Mouse (Mus musculus) lung, postnatal 0 days (tissue): ENCODE results near the gene Sdhaf2.

Experiments
- CTCF ChIP-seq: IDR thresholded peaks from 2 replicates; pipeline ENCODE4 v1.5.1; 2016; ENCODE audit warnings: antibody characterized with exemption, mild to moderate bottlenecking
- EP300 ChIP-seq: IDR thresholded peaks from 2 replicates; pipeline ENCODE4 v1.6.1; 2016; ENCODE audit warnings: antibody characterized with exemption, mild to moderate bottlenecking, control low read depth

GRCm38 (mm10) chr19:10455437-10455806, 70.5 kb downstream of the Sdhaf2 start:
- TF ChIP-seq EP300 = no peak
- TF ChIP-seq CTCF = no peak
